Mouse (Mus musculus): Measurements from ENCODE around the gene Olfr463. TPM values are rescaled to one million over a fixed set of nuclear protein-coding genes. Genes with fewer than 3 reads are reported as not detected.
"Not testable (repeated sequence)": the region's sequence is repeated elsewhere in the genome, so short reads cannot be mapped to it uniquely, and the experiment has no call there.

The Olfr463 gene
- polyA plus RNA-seq, 1 experiment from 2014 or later, result not detected

- H3K4me1 ChIP-seq, result no peaks in the 10 kb centered on the region; the same call in 1 of the 2 replicates
- H3K36me3 ChIP-seq (replicated peaks), result no peaks in the 10 kb centered on the region
- no peak within 1 kb of the TSS for H3K27ac ChIP-seq (replicated peaks)
- 83% methylated on average over 6 of the region's 6 CpGs for WGBS
- no peak within 1 kb of the TSS for H3K4me3 ChIP-seq
- H3K27me3 ChIP-seq (replicated peaks; ENCODE audit: low read depth, poor library complexity, severe bottlenecking), result no peaks in the 10 kb centered on the region
- H3K9me3 ChIP-seq, result no peaks in the 10 kb centered on the region
- DNase-seq (ENCODE audit: low spot score), result no peak
These were observed 21.8 kb downstream of the Olfr463 start, which contains the start of gene Epx for GRCm38 (mm10) chr11:87875436-87875835. Gene Epx (minus strand): TSS chr11:87875536.

GRCm38 (mm10) chr11:87871766-87872165, 25.4 kb downstream of the Olfr463 start:
- no peak overlapping the region for H3K27ac ChIP-seq (replicated peaks)
- no peaks in the 10 kb centered on the region for H3K27me3 ChIP-seq (replicated peaks; ENCODE audit: low read depth, poor library complexity, severe bottlenecking)
- no peaks in the 10 kb centered on the region for H3K36me3 ChIP-seq (replicated peaks)
- 66% methylated on average over 8 of the region's 8 CpGs for WGBS
- H3K9me3 ChIP-seq, result no peaks in the 10 kb centered on the region
- no peak for DNase-seq (ENCODE audit: low spot score)
- no peak overlapping the region for H3K4me3 ChIP-seq
- H3K4me1 ChIP-seq, result peaks cover 4% of the 10 kb centered on the region; the same call in 1 of the 2 replicates

- Histone ChIP-seq H3K4me3 (no peak overlapping the region), H3K4me1 (0 out of 2 replicates have a peak, but pooled peaks cover 4% of the 10 kb centered on the region), H3K9me3 (no peaks in the 10 kb centered on the region), H3K27me3 (replicated peaks; ENCODE audit: low read depth, poor library complexity, severe bottlenecking) (no peaks in the 10 kb centered on the region), H3K27ac (replicated peaks) (no peak overlapping the region), H3K36me3 (replicated peaks) (no peaks in the 10 kb centered on the region)
- no peak for DNase-seq (ENCODE audit: low spot score)
- WGBS, result 65% methylated on average over 2 of the region's 2 CpGs
These were observed 27.1 kb downstream of the Olfr463 start for GRCm38 (mm10) chr11:87870096-87870495.

DNA sequence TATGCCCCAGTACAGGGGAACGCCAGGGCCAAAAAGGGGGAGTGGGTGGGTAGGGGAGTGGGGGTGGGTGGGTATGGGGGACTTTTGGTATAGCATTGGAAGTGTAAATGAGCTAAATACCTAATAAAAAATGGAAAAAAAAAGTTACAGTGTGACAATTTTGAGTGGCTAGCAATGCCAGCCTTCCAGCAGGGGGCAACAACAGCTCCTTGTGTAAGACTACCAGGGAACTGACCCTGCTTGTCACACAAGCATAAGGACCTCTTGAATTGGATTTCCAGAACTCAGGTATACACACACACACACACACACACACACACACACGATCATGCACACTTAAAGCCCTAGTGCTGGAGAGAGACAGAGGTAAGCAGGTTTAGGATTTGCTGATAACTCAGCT, 30.3 kb downstream of the Olfr463 start:
- not testable (repeated sequence) for H3K27me3 ChIP-seq (replicated peaks; ENCODE audit: low read depth, poor library complexity, severe bottlenecking); H3K4me1 ChIP-seq
- WGBS, result 89% methylated on average over 1 of the region's 2 CpGs

DNA sequence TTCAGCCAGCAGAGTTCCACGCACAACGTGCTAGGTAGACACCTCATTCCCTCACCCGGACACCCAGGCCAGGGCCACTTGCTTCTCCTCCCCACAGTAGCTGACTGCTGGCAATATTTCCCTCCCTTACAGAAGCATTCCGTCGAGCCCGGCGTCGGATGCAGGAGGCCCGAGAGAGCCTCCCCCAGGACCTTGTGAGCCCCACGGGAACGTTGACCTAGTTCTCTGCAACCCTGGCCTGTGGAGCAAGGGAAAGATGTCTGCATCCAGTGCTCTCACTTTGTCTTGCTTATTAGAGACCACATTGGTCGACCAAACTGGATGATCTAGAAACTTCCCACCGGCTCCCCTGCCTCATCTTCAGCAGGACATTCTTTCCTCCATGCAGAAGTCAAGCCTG, 34.4 kb downstream of the Olfr463 start:
- 90% methylated on average over 13 of the region's 13 CpGs for WGBS
- DNase-seq (ENCODE audit: low spot score), result no peak
- no peak overlapping the region for H3K27ac ChIP-seq (replicated peaks)
- no peaks in the 10 kb centered on the region for H3K27me3 ChIP-seq (replicated peaks; ENCODE audit: low read depth, poor library complexity, severe bottlenecking)
- H3K4me3 ChIP-seq, result no peak overlapping the region
- 0 out of 2 replicates have a peak, but pooled peaks cover 4% of the 10 kb centered on the region for H3K4me1 ChIP-seq
- H3K36me3 ChIP-seq (replicated peaks), result peaks cover 57% of the 10 kb centered on the region
- H3K9me3 ChIP-seq, result no peaks in the 10 kb centered on the region

More for the DNA sequence above, 30.3 kb downstream of the Olfr463 start:
- peaks cover 22% of the 10 kb centered on the region for H3K36me3 ChIP-seq (replicated peaks)
- H3K9me3 ChIP-seq; H3K27ac ChIP-seq (replicated peaks); H3K4me3 ChIP-seq; DNase-seq (ENCODE audit: low spot score): not testable (repeated sequence)

DNA sequence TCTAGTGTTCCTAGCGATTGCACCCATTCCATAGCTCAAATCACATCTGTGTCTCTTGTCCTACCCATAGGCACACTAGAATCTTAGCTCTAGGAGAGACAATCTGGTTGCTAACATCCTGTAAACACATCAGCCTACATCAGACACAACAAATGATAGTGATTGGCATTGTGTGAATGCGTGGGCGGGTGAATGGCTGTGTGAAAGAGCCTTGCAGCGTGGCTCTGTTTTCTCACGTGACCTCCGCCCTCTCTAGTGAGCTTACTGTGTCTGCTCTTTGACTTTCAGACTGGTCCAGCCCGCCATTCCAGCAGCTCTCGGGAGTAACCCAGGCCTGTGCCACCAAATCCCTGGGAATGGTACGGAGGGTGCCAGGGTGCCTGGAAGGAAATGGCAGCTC, 36.8 kb downstream of the Olfr463 start:
- Histone ChIP-seq H3K4me1 (0 out of 2 replicates have a peak, but pooled peaks cover 4% of the 10 kb centered on the region), H3K36me3 (replicated peaks) (peaks cover 74% of the 10 kb centered on the region), H3K9me3 (no peaks in the 10 kb centered on the region), H3K4me3 (no peak overlapping the region), H3K27me3 (replicated peaks; ENCODE audit: low read depth, poor library complexity, severe bottlenecking) (no peaks in the 10 kb centered on the region), H3K27ac (replicated peaks) (no peak overlapping the region)
- 86% methylated on average over 9 of the region's 9 CpGs for WGBS
- DNase-seq (ENCODE audit: low spot score), result no peak

DNA sequence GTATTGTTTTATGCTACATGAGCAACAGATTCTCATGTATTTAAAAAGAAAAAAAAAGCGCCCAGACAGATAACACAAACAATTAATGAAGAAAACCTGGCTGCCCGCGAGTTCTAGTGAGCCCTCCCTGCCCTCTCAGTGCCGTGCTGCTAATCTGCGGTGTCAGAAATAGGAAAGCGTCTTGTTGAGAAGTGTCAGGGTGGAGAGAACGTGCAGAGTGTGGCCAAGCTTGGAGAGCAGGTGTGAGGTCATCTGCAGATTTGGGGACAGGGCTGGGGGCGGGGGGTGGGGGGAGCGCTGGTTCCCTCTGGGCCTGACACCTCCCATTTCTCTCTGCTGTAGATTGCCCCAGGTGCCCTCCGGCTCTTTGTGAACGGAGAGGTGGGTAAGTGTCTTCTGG, 37.9 kb downstream of the Olfr463 start:
- DNase-seq (ENCODE audit: low spot score), result no peak
- 0 out of 2 replicates have a peak, but pooled peaks cover 4% of the 10 kb centered on the region for H3K4me1 ChIP-seq
- no peak overlapping the region for H3K4me3 ChIP-seq
- H3K27me3 ChIP-seq (replicated peaks; ENCODE audit: low read depth, poor library complexity, severe bottlenecking), result no peaks in the 10 kb centered on the region
- 90% methylated on average over 11 of the region's 11 CpGs for WGBS
- no peak overlapping the region for H3K27ac ChIP-seq (replicated peaks)
- H3K36me3 ChIP-seq (replicated peaks), result peaks cover 74% of the 10 kb centered on the region
- H3K9me3 ChIP-seq, result no peaks in the 10 kb centered on the region

- H3K9me3 ChIP-seq, result no peaks in the 10 kb centered on the region
- no peak overlapping the region for H3K27ac ChIP-seq (replicated peaks)
- WGBS, result 91% methylated on average over 7 of the region's 7 CpGs
- peaks cover 11% of the 10 kb centered on the region for H3K4me1 ChIP-seq
- peaks cover 28% of the 10 kb centered on the region for H3K36me3 ChIP-seq (replicated peaks)
- H3K27me3 ChIP-seq (replicated peaks; ENCODE audit: low read depth, poor library complexity, severe bottlenecking), result no peaks in the 10 kb centered on the region
- no peak overlapping the region for H3K4me3 ChIP-seq
- DNase-seq (ENCODE audit: low spot score), result no peak
These were observed 42.6 kb downstream of the Olfr463 start for GRCm38 (mm10) chr11:87854550-87854949.

GRCm38 (mm10) chr11:87853597-87853954, 43.6 kb downstream of the Olfr463 start:
- Histone ChIP-seq H3K27ac (replicated peaks) (peak overlapping the region; percentile 89), H3K4me3 (peak overlapping the region; percentile 78), H3K36me3 (replicated peaks) (peaks cover 24% of the 10 kb centered on the region), H3K4me1 (peaks cover 11% of the 10 kb centered on the region), H3K9me3 (no peaks in the 10 kb centered on the region), H3K27me3 (replicated peaks; ENCODE audit: low read depth, poor library complexity, severe bottlenecking) (no peaks in the 10 kb centered on the region)
- no peak for DNase-seq (ENCODE audit: low spot score)
- WGBS, result 40% methylated on average over 8 of the region's 8 CpGs

DNA sequence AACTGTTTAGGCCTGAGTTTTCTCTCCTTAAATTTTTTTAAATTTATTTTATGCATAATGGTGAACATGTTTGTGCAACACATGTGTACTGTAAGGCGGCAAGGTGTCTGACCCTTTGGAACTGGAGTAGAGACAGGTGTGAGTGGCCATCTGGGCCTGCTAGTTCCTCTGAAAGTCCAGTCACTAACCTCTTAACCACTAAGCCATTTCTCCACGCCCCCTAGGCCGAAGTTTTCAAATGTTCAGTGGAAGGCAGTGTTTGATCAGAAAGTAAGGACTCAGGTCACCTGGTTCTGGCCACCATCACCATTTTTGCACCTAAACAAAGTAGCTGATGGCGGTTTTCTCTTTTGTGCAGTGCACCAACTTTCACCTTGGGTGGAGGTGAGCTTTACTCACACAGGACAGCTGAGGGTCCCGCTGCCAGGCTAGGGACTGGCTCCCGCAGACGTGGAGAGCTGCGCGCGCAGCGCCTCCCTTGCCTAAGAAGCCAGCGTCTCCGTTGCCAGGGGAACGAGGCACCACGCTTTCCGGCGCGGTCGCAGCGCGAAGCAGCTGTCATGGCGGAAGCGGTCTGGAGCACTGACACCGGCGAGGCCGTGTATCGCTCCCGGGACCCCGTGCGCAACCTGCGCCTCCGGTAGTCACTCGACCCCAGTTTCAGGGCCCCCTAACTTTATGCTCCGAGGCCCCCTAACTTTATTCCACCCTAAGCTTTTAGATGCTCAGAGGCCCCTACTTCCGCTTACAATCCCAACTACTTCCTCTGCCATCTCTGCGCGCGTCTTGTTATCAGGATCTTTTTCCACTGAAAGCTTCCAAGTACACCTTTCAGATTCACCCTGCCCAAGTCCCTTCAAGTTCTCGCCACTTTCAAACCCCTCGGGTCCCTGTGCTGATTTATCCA, 44.2 kb downstream of the Olfr463 start, which contains the start of gene Mks1:
Gene Mks1 (plus strand): TSS at position 526 of the 907 bp plus-strand sequence.
- 5% methylated on average over 40 of the region's 40 CpGs for WGBS
- Histone ChIP-seq H3K27ac (replicated peaks) (peak within 1 kb of the TSS; percentile 89), H3K4me1 (peaks cover 11% of the 10 kb centered on the region), H3K9me3 (no peaks in the 10 kb centered on the region), H3K4me3 (peak within 1 kb of the TSS; percentile 78), H3K36me3 (replicated peaks) (peaks cover 18% of the 10 kb centered on the region), H3K27me3 (replicated peaks; ENCODE audit: low read depth, poor library complexity, severe bottlenecking) (no peaks in the 10 kb centered on the region)
- peak; percentile 96 for DNase-seq (ENCODE audit: low spot score)

DNA sequence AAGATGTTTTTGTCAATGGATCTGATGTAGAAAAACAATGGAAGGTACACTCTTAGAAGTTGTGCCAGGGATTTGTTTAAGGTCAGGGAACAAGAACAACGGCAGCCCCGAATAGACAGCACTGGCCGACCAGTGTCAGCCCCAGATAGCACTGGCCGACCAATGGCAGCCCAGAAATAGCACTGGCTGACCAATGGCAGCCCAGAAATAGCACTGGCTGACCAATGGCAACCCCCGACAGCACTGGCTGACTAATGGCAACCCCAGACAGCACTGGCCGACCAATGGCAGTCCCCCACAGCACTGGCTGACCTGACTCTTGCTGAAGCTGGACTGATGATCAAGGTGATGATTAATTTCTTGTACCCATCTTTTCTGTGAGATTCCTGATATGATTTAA, 49.3 kb downstream of the Olfr463 start:
- peak; percentile 35 for DNase-seq (ENCODE audit: low spot score)
- Histone ChIP-seq H3K36me3 (replicated peaks) (no peaks in the 10 kb centered on the region), H3K27me3 (replicated peaks; ENCODE audit: low read depth, poor library complexity, severe bottlenecking) (no peaks in the 10 kb centered on the region), H3K27ac (replicated peaks) (no peak overlapping the region), H3K4me3 (no peak overlapping the region), H3K4me1 (peaks cover 4% of the 10 kb centered on the region), H3K9me3 (no peaks in the 10 kb centered on the region)
- WGBS, result 77% methylated on average over 6 of the region's 6 CpGs

DNA sequence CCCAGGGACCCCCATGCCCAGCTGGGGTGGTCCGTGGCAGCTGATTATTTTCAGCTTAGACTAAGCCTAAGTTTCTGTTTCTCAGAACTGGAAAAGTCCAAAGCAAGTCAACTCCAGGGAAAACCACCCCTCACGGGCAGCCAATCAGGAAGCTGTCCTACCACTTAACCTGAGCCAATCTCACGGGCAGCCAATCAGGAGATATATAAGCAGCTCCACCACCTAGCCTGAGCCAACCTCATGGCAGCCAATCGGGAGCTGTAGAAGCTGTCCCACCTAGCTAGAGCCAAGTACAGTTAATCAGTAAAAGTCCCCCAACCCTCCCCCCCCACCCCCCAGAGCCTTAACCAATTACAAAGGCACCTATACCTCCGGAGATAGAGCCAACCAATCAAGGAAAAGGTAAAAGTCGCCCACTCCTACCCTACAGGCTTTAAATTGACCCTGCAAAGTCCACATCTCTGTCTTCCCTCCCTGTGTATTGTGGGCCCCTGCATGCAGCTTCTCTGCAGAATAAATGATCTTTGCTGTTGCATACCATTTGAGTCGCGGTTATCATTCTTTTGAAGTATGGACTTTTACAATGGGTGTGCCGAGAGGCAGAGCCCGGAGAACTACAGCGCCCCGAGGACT, 50.1 kb downstream of the Olfr463 start:
- H3K4me1 ChIP-seq, result no peaks in the 10 kb centered on the region
- 87% methylated on average over 12 of the region's 12 CpGs for WGBS
- no peak overlapping the region for H3K27ac ChIP-seq (replicated peaks)
- H3K9me3 ChIP-seq, result no peaks in the 10 kb centered on the region
- no peak overlapping the region for H3K4me3 ChIP-seq
- no peaks in the 10 kb centered on the region for H3K36me3 ChIP-seq (replicated peaks)
- no peak for DNase-seq (ENCODE audit: low spot score)
- H3K27me3 ChIP-seq (replicated peaks; ENCODE audit: low read depth, poor library complexity, severe bottlenecking), result no peaks in the 10 kb centered on the region
